ENCODE assay signal across 13 mouse cellular contexts in genomic region chr2:5643937-5644336, GRCm38 (mm10).
"Had no signal": no experiment of that assay in that cellular context is flagged by ENCODE, and none has a peak within 500 bp of the region (broad histone marks: within the 10 kb centered on the region; RNA-seq: fewer than 3 reads in every experiment).

No protein-coding gene starts in this region.

- H3K36me3 ChIP-seq: liver, embryonic 13.5 days; midbrain, embryonic 12.5 days had no signal

- H3K4me2 ChIP-seq: liver, embryonic 13.5 days; midbrain, embryonic 12.5 days had no signal

- DNase-seq: kidney, adult 2 months; kidney, postnatal 25 days; layer of hippocampus, adult 9-11 months; liver, embryonic 13.5 days; lung, adult 2 months; lung, postnatal 14 days; lung, postnatal 4 days; right cerebral cortex, postnatal 14 days; right cerebral cortex, postnatal 4 days had no signal

- ATAC-seq: midbrain, embryonic 16.5 days had no signal

- H3K27ac ChIP-seq: kidney, postnatal 0 days; layer of hippocampus, adult 2 months; liver, embryonic 13.5 days; midbrain, embryonic 12.5 days had no signal

- H3K4me1 ChIP-seq: liver, embryonic 13.5 days; midbrain, embryonic 12.5 days had no signal

- H3K9ac ChIP-seq: liver, embryonic 13.5 days; midbrain, embryonic 12.5 days had no signal

- H3K4me3 ChIP-seq: layer of hippocampus, adult 2 months; liver, embryonic 13.5 days; midbrain, embryonic 12.5 days had no signal

- H3K27me3 ChIP-seq: liver, embryonic 13.5 days; midbrain, embryonic 12.5 days had no signal

- H3K9me3 ChIP-seq: liver, embryonic 13.5 days; midbrain, embryonic 12.5 days had no signal
